Mouse (Mus musculus) limb, embryonic 14.5 days (tissue): ENCODE data around the gene Abca8b. TPM values are rescaled to one million over a fixed set of nuclear protein-coding genes. Genes with fewer than 3 reads are reported as not detected.
A peak's percentile ranks its signal among the peaks of the same experiment; 100 is the strongest.

ENCODE experiments used
- ATAC-seq: fragments of 200-750 bp; cut with Nextera tagmentation; 2 replicates; pipeline ENCODE4 v1.8.0; 2017; ENCODE audit warnings: low read depth, moderate number of reproducible peaks, moderate TSS enrichment; ENCODE audit not compliant: low FRiP score
- DNase-seq: peaks from one replicate; pipeline ENCODE4 v3.0.0-alpha.2; 2015; ENCODE audit warnings: low spot score
- H3K27ac ChIP-seq: fragments of 300-500 bp; sonication (generic); replicated peaks from 2 replicates; pipeline ENCODE4 v1.5.1; 2014; ENCODE audit warnings: low read depth, mild to moderate bottlenecking, low read length, moderate library complexity, mixed read lengths
- H3K27me3 ChIP-seq: fragments of 300-500 bp; sonication (generic); 2 replicates; pipeline ENCODE4 v1.6.1; 2014; ENCODE audit warnings: low read length, mixed read lengths; ENCODE audit not compliant: control insufficient read depth, insufficient read depth
- H3K36me3 ChIP-seq: fragments of 300-500 bp; sonication (generic); 2 replicates; pipeline ENCODE4 v1.6.1; 2014; ENCODE audit warnings: mild to moderate bottlenecking, low read length, moderate library complexity, mixed read lengths; ENCODE audit not compliant: control insufficient read depth, insufficient read depth
- H3K4me1 ChIP-seq: fragments of 300-500 bp; sonication (generic); 2 replicates; pipeline ENCODE4 v1.6.1; 2014; ENCODE audit warnings: antibody characterized with exemption, low read length, mixed read lengths; ENCODE audit not compliant: control insufficient read depth, insufficient read depth
- H3K4me2 ChIP-seq: fragments of 300-500 bp; sonication (generic); replicated peaks from 2 replicates; pipeline ENCODE4 v1.6.1; 2014; ENCODE audit warnings: low read depth, mild to moderate bottlenecking, low read length, moderate library complexity; ENCODE audit not compliant: severe bottlenecking
- H3K4me3 ChIP-seq: fragments of 300-500 bp; sonication (generic); replicated peaks from 2 replicates; pipeline ENCODE4 v1.5.1; 2014; ENCODE audit warnings: low read length
- H3K9ac ChIP-seq: fragments of 300-500 bp; sonication (generic); 2 replicates; pipeline ENCODE4 v1.6.1; 2014; ENCODE audit warnings: mild to moderate bottlenecking, low read depth, low read length, moderate library complexity; ENCODE audit not compliant: severe bottlenecking
- H3K9me3 ChIP-seq: fragments of 300-500 bp; sonication (generic); 2 replicates; pipeline ENCODE4 v1.6.1; 2016; ENCODE audit warnings: low read length; ENCODE audit not compliant: control insufficient read depth
- POLR2A ChIP-seq: fragments of 200-500 bp; IDR thresholded peaks from 2 replicates; pipeline ENCODE4 v1.8.0; 2012; ENCODE audit warnings: inconsistent platforms, mild to moderate bottlenecking, moderate library complexity, borderline replicate concordance; ENCODE audit not compliant: insufficient read depth, insufficient read length; ENCODE audit errors: extremely low read depth
- WGBS: fragments of 180-500 bp; shearing (Covaris S2); extraction: QIAGEN DNeasy Blood & Tissue Kit; methylation state at CpG from one replicate; pipeline ENCODE4 v1.1.7; 2014; 5-methylcytosine and 5-hydroxymethylcytosine counted together
- polyA plus RNA-seq, 2 experiments: library from polyadenylated mRNA; depleted of rRNA in 1 of 2; stranded (reverse) in 1 of 2; unstranded in 1 of 2; fragments of >200 nt; fragmentation: Nextera tagmentation in 1 of 2; extraction: Ambion mirVana in 1 of 2; gene quantifications; 2 replicates each; pipeline versions ENCODE4 v1.2.1 to v1.2.3; 2012 to 2014

The Abca8b gene
- polyA plus RNA-seq, 2 experiments = 2.5 to 5.2 TPM

DNA sequence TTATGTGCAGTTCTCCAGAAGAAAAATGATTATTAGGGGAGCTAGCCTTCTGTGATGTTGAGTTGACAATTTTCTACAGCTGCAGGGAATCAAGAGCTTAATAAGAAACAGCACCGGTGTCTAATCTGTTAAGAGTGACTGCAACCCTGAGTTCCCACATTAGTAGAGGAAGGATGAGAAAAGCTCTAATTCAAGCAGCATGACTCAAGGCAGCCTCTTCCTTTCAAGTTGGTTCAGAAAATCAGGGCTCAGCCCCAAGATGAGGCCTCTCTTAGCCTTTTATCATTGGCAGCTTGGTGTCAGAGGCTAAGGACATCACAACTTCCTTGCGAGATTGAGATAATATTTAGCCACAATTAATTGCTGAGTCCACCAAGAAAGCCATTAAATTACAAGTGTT lies 85.8 kb downstream of the Abca8b start:
- peak; percentile 33 for DNase-seq
- Histone ChIP-seq H3K9ac (no peak overlapping the region), H3K9me3 (no peaks in the 10 kb centered on the region), H3K4me1 (no peaks in the 10 kb centered on the region), H3K4me2 (no peak overlapping the region), H3K27ac (no peak overlapping the region), H3K27me3 (no peaks in the 10 kb centered on the region), H3K36me3 (no peaks in the 10 kb centered on the region), H3K4me3 (no peak overlapping the region)
- no peak for TF ChIP-seq POLR2A
- WGBS = 16% methylated on average over 2 of the region's 2 CpGs
- ATAC-seq = no peak

DNA sequence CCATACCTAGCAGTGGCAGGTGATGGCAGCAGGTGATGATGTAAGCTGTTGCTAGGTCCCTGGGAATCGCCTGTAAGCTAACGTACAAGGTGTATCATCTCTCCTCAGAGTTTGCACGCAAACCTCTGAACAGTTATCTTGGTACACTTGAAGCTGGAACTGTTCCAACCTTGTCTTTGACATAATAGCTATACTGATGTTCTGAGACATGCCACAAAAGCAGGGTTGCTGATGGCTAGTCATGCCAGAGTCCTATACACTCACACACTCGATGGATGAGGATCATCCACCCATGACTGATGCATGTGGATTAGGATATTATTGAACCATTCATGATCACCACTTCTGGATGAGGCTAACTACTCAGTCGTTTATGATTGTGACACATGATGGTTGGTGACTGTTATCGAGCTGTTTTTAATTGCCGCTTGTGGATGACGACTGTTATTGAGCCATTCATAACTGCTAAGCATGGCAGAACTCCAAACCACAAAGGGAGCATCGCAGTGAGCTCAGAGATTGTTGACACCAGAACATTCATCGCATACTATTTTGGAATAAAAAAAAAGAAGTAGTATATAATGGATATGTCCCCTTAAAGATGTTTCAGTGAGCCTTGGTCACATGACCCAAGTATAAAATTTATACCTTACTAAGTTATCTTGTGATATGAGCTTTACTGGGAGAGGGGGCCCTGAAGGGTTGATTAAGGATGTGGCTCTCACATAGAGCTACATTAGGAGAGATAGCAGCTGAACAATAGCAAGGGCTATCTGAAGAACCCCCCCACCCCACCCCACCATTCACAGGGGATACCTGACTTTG lies 87.2 kb downstream of the Abca8b start:
- H3K9ac ChIP-seq = no peak overlapping the region
- H3K4me1 ChIP-seq = no peaks in the 10 kb centered on the region
- WGBS = 78% methylated on average over 10 of the region's 10 CpGs
- H3K4me3 ChIP-seq = no peak overlapping the region
- H3K4me2 ChIP-seq = no peak overlapping the region
- DNase-seq (no peak), ATAC-seq (no peak)
- no peaks in the 10 kb centered on the region for H3K27me3 ChIP-seq
- no peak overlapping the region for H3K27ac ChIP-seq
- no peaks in the 10 kb centered on the region for H3K9me3 ChIP-seq
- no peaks in the 10 kb centered on the region for H3K36me3 ChIP-seq
- no peak for TF ChIP-seq POLR2A

DNA sequence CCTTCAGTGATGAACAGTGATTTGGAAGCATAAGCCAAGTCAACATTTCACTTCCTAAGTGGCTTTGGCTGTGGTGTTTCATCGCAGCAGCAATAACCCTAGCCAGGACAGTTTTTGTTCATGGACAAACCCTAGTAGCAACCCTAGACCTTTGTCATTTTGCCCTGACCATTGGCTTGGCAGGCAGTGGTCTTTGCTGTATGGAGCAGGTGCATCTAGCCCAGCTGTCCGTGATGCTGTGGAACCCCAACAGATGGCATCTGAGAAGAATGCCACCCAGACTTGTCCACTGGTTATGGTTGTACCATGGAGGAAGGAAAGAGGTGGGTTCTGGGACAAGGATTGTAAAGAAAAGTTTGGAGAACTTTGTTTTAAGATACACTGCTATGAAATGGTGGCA lies 88.1 kb downstream of the Abca8b start:
- DNase-seq (no peak), ATAC-seq (no peak)
- 92% methylated on average over 2 of the region's 2 CpGs for WGBS
- H3K4me1 ChIP-seq = peaks cover 3% of the 10 kb centered on the region; the same call in 1 of the 2 replicates
- no peaks in the 10 kb centered on the region for H3K36me3 ChIP-seq
- H3K4me2 ChIP-seq = no peak overlapping the region
- H3K9me3 ChIP-seq = no peaks in the 10 kb centered on the region
- H3K4me3 ChIP-seq = no peak overlapping the region
- H3K27ac ChIP-seq = no peak overlapping the region
- no peaks in the 10 kb centered on the region for H3K27me3 ChIP-seq
- TF ChIP-seq POLR2A = no peak
- no peak overlapping the region for H3K9ac ChIP-seq

DNA sequence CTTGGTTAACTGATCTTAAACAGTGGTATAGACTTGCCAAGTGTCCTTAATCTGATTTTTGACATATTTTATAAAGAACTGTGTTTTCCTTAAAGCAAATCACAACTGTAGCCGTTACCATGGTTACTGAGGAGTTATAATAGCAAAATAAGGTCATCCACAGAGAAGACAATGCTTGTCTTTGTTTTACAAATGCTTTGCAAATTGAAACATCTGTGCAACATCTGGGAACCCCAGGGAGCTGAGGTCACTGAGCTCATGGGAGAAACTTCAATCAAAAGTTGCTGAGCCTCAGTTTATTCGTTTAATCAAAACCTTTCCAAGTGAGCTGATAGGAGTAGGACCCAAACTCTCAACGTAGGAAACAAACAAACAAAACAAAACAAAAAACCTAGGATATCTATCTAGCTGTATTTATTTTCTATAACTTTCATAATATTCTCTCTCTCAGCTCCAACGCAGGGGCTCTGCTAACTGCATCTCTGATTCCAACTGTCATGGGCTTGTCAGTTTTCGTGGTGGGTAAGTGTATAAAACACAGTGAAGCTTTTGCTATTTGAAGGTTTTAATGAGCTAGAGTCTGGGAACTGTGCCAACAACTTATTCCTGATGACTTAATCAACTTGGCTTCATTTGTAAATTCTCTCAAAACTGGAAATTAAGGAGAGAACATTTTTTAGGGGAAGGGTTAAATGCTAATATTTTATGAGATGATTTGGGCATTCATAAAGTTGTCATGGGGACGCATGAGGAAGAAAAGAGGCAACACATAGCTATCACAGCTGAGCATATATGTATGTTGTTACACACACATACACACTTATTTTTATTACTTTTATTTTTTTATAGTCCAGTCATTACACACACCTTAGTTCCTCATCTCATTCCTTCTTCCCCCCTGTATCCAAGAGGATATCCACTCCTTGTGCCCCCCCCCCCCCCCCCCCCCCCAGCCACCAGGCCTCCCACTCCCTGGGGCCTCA lies 92.7 kb downstream of the Abca8b start:
- no peak overlapping the region for H3K4me3 ChIP-seq
- H3K27me3 ChIP-seq = no peaks in the 10 kb centered on the region
- H3K4me2 ChIP-seq = no peak overlapping the region
- ATAC-seq = peak; percentile 89
- H3K27ac ChIP-seq = peak overlapping the region; percentile 82
- no peaks in the 10 kb centered on the region for H3K36me3 ChIP-seq
- WGBS = 17% methylated on average over 6 of the region's 6 CpGs
- DNase-seq = peak; percentile 91
- H3K4me1 ChIP-seq = peaks cover 11% of the 10 kb centered on the region
- no peak overlapping the region for H3K9ac ChIP-seq
- TF ChIP-seq POLR2A = no peak
- H3K9me3 ChIP-seq = no peaks in the 10 kb centered on the region

DNA sequence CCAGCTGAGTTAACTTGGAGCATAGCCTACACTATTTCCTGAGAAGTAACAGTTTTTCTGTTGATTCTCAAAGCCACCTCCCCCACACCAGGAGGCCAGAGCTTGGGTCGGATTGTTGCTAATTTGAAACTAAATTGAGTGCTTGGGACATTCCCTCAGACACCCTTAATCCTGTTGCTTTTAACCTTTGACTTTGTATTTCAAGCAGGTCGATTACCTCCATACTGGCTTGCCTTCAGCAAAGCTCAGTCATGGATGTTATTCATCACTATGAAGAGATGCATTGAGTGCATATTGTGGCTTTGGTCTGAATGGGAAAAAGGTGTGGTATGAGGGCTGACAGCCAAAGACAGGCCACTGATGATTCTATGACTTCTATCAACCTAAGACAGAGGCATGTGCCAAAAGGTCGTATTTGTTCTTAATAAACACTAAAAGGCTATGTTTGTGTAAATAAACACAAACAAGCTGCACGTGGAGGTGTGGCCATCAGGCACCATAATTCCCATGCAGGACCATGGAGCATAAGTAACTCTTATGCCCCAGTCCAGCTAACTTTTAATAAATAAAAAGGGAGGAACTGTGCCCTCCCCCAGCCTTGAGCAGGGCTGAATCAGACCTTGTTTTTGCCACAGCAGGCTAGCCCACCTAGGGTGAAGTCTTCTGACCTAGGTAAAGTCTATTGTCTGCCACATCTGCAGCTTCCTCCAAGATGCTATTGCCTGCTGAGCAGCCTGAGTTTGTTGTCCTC lies 95.0 kb downstream of the Abca8b start:
- H3K36me3 ChIP-seq = no peaks in the 10 kb centered on the region
- no peaks in the 10 kb centered on the region for H3K9me3 ChIP-seq
- WGBS = 16% methylated on average over 4 of the region's 4 CpGs
- H3K4me1 ChIP-seq = peaks cover 11% of the 10 kb centered on the region
- DNase-seq (no peak), ATAC-seq (no peak)
- no peak for TF ChIP-seq POLR2A
- no peak overlapping the region for H3K4me3 ChIP-seq
- H3K4me2 ChIP-seq = no peak overlapping the region
- H3K27me3 ChIP-seq = no peaks in the 10 kb centered on the region
- no peak overlapping the region for H3K9ac ChIP-seq
- no peak overlapping the region for H3K27ac ChIP-seq
